Mouse (Mus musculus) gastrocnemius, adult 2 months (tissue): Measurements from ENCODE around the gene Bag3. TPM values are rescaled to one million over a fixed set of nuclear protein-coding genes. Genes with fewer than 3 reads are reported as not detected.

ENCODE experiments used
- DNase-seq: peaks from one replicate; pipeline ENCODE4 v3.0.0; 2022
- H3K27ac ChIP-seq: fragments of 200-600 bp; 2 replicates; pipeline ENCODE4 v1.8.1; 2022; ENCODE audit warnings: mild to moderate bottlenecking
- H3K4me3 ChIP-seq: fragments of 200-600 bp; 2 replicates; pipeline ENCODE4 v1.8.1; 2022; ENCODE audit warnings: mild to moderate bottlenecking, moderate library complexity
- CTCF ChIP-seq: fragments of 200-600 bp; IDR thresholded peaks from 2 replicates; pipeline ENCODE4 v1.8.1; 2022; ENCODE audit warnings: antibody characterized with exemption, mild to moderate bottlenecking, moderate library complexity
- intact Hi-C: fragments of 180-260 bp; cut with DNase I; formaldehyde crosslinking; loops from one replicate; pipeline ENCODE4 v1.15.1; 2025
- total RNA-seq, 2 experiments: library from RNA; stranded (reverse); gene quantifications; 2 replicates each; pipeline ENCODE4 v1.2.3; 2021

Bag3 gene
- total RNA-seq, 2 experiments from 2014 or later: 133 to 186 TPM

DNA sequence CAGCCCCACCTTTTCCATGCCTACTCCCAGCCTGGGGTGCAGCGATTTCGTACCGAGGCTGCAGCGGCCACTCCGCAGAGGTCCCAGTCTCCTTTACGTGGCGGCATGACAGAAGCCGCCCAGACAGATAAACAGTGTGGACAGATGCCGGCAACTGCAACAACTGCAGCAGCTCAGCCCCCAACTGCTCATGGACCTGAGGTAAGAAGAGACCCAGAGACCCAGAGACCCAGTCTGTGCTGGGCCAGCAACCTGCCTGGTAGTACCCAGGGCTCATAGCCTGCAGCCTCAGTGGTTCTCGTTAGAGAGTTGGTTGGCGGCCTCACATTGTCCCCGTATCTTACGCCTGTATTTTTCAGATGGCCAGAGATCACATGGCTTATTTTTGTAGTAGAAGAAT lies 16.7 kb downstream of the Bag3 start:
- H3K27ac ChIP-seq: peak overlapping the region; percentile 99
- intact Hi-C loops: no loop called here
- H3K4me3 ChIP-seq: peak overlapping the region; percentile 16
- DNase-seq: no peak
- TF ChIP-seq CTCF: no peak

DNA sequence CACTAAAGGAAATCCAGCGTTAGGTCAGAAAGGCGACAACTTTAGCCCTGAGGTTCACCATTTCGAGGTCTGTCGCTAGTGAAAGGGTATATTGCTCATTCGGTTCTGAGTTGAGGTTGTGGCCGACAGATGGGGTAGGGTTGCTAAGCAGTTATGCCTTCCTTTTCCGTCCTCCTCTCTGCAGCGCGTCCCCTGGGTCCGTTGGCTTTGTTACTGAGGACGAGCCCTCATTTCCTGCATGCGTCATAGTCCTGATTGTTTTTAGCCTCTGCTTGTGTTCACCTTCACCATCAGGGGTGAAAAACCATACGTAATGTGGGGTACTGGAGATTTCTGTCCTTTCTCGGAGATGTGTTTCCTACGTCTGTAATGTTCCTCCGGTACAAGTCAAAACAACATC lies 17.3 kb downstream of the Bag3 start:
- intact Hi-C loops: no loop called here
- TF ChIP-seq CTCF: no peak
- peak overlapping the region; percentile 16 for H3K4me3 ChIP-seq
- DNase-seq: no peak
- H3K27ac ChIP-seq: peak overlapping the region; percentile 99

DNA sequence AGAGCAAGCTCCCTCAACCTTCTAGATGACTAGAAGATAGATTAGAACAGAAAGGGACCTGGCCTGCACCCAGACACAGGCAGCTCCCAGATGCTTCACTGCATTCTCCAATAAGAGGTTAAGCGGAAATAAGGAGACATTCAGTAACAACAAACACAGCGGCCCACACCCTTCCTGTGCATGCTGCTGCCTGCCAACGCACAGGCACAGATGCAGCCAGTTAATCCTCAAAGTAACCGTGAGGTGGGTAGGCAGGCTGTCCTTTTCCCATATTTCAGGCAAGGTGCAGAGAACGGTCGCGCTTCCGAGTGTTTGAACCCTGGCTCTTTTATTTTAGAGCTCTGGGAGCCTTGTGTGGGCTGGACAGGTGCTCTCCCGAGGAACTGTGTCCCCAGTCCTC lies 17.8 kb downstream of the Bag3 start:
- intact Hi-C loops: no loop called here
- Histone ChIP-seq H3K4me3 (peak overlapping the region; percentile 16), H3K27ac (peak overlapping the region; percentile 99)
- TF ChIP-seq CTCF: no peak
- peak; percentile 46 for DNase-seq

- Histone ChIP-seq H3K27ac (peak overlapping the region; percentile 99), H3K4me3 (peak overlapping the region; percentile 16)
- no peak for DNase-seq
- intact Hi-C loops: no loop called here
- TF ChIP-seq CTCF: no peak
Observed at GRCm38 (mm10) chr7:128541771-128542170, 18.4 kb downstream of the Bag3 start.

DNA sequence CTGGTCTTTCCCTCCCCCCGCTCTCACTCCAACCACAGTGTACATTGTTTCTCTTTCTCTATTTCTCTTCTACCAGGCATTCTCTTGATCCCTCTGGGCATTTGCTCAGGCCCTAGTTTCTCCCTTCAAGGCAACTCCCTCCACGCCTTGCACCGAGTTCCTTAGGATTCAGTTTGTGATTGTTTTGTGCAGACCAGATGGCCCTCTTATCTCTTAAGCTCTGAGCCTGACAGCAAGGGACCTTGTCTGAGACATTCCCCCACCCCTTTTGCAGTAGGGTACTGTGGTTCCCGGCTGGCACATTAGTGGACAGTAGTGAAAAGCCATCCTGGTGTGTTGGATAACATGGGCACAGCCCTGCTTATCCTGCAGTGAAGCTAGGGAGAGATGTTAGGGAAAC lies 19.1 kb downstream of the Bag3 start:
- no peak for DNase-seq
- intact Hi-C loops: no loop called here

GRCm38 (mm10) chr7:128543148-128543855 lies 19.9 kb downstream of the Bag3 start:
- intact Hi-C loops: no loop called here
- TF ChIP-seq CTCF: no peak
- no peak for DNase-seq
- no peak overlapping the region for H3K4me3 ChIP-seq
- H3K27ac ChIP-seq: peak overlapping the region; percentile 99

More for the DNA sequence above, 19.1 kb downstream of the Bag3 start:
- peak overlapping the region; percentile 99 for H3K27ac ChIP-seq
- H3K4me3 ChIP-seq: no peak overlapping the region
- no peak for TF ChIP-seq CTCF

GRCm38 (mm10) chr7:128543961-128544360 lies 20.5 kb downstream of the Bag3 start:
- DNase-seq: no peak
- Histone ChIP-seq H3K4me3 (no peak overlapping the region), H3K27ac (peak overlapping the region; percentile 99)
- TF ChIP-seq CTCF: no peak
- intact Hi-C loops: no loop called here

- intact Hi-C loops: no loop called here
- DNase-seq: no peak
- no peak for TF ChIP-seq CTCF
- no peak overlapping the region for H3K4me3 ChIP-seq
- peak overlapping the region; percentile 99; the same call in 1 of the 2 replicates for H3K27ac ChIP-seq
Observed at GRCm38 (mm10) chr7:128544566-128545262, 21.3 kb downstream of the Bag3 start.

DNA sequence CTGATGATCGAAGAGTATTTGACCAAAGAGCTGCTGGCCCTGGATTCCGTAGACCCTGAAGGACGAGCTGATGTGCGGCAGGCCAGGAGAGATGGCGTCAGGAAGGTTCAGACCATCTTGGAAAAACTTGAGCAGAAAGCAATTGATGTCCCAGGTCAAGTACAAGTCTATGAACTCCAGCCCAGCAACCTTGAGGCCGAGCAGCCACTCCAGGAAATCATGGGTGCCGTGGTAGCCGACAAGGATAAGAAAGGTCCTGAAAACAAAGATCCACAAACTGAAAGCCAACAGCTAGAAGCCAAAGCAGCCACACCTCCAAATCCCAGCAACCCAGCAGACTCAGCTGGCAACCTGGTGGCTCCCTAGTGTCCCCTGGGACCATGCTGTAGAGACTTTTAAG lies 22.6 kb downstream of the Bag3 start:
- DNase-seq: no peak
- no peak overlapping the region for H3K4me3 ChIP-seq
- no peak overlapping the region for H3K27ac ChIP-seq
- intact Hi-C loops: no loop called here
- TF ChIP-seq CTCF: no peak

- intact Hi-C loops: no loop called here
- DNase-seq: peak; percentile 51
- Histone ChIP-seq H3K4me3 (no peak overlapping the region), H3K27ac (peak overlapping the region; percentile 78)
- no peak for TF ChIP-seq CTCF
Observed at GRCm38 (mm10) chr7:128549137-128549536, 25.7 kb downstream of the Bag3 start.

DNA sequence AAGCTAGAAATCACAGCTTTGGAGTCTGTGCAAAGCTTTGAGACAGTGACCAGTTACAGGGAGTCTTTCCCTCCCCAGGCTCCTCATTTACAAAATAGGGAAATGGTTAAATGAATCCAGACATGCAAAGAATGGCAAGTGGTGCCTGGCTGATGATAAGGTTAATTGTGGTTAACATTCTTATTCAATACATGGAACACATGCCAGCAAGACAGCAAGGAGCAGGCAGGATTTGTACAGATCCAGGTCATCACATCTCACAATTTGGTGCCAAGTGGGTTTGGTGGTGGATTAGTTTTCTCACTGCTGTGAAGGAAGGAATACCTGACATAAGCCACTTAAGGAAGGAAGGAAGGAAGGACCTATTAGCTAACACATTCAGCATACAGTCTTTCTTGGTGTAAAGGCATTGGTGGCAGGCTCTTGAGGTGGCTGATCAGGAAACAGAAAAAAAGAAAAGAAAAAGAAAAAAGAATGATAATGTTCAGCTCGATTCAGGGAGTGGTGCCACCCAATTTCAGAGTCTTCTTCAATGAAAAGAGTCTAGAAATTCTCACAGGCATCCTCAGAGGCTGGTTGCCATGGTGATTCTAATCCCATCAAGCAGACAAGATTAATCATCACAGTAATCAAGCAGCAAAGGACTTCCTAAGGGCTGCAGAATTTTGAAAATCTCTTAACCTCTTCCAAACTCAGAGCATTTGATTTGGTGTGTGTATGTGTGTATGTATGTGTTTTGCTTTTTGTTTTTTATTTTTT lies 27.1 kb downstream of the Bag3 start:
- no peak for DNase-seq
- TF ChIP-seq CTCF: no peak
- Histone ChIP-seq H3K27ac (peak overlapping the region; percentile 78), H3K4me3 (no peak overlapping the region)
- intact Hi-C loops: loop anchor here (10.0 kb wide), 1 partner anchor 76 kb away; no protein-coding TSS in a partner anchor

DNA sequence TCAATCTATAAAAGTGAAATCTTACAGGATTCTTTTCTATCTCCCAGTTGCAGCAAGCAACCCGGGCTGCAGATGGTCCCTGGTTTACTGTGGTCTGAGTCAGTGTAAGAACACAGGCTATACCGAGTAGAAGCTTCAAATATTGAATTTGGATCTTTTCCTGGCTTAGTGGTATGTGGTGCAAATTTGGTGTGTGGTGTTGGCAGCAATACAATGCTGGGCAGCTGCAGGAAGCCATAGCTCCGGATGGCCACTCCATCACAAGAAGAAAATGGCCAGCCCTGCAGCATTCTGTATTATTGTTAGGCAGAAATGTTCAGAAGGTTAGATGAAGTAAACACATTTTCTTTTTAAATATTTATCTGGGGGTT lies 27.7 kb downstream of the Bag3 start:
- no peak for DNase-seq
- TF ChIP-seq CTCF: no peak
- no peak overlapping the region for H3K27ac ChIP-seq
- H3K4me3 ChIP-seq: no peak overlapping the region
- intact Hi-C loops: loop anchor here (10.0 kb wide), 1 partner anchor 76 kb away; no protein-coding TSS in a partner anchor
